Mouse (Mus musculus) monocyte, adult 5-6 weeks (primary cell): ENCODE measurements around the gene Gm10352. TPM values are rescaled to one million over a fixed set of nuclear protein-coding genes. Genes with fewer than 3 reads are reported as not detected.
"Not testable (repeated sequence)": the region's sequence is repeated elsewhere in the genome, so short reads cannot be mapped to it uniquely, and the experiment has no call there.

Experiments used
- ATAC-seq: fragments of 153-309, 156-312 bp; replicated peaks from 2 replicates; pipeline ENCODE4 v1.8.0; 2017; ENCODE audit warnings: mild to moderate bottlenecking; ENCODE audit not compliant: low TSS enrichment, insufficient number of reproducible peaks, severe bottlenecking, poor library complexity, low FRiP score
- total RNA-seq: library from RNA; stranded (forward); fragments of 200-1000, 200-491, 200-594 nt; gene quantifications from 3 replicates; pipeline ENCODE4 v1.2.3, GENCODE M21; 2017

The Gm10352 gene
- not detected in 3 replicates for total RNA-seq

DNA sequence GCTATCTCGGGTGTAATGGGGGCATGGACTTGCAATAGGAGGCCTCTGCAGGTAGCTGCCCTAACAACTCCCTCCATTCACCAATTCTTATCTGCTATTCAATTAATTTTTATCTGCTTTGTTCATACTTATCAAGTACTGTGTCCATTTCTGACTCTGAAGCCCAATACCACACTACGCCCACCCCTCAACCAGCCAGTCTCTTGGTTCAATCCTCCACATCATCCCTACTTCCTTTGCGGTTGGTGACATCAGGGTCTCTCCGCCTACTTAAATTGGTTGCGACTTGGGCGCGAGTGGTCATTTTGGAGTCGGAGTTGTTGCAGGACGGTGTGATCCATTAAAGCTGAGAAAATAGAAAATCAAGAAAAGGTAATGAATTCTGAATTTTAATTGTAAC, at the start of gene Gm10352:
TSS of gene Gm10352 (plus strand) at position 301 of the 400 bp plus-strand sequence.
- not testable (repeated sequence) for ATAC-seq

DNA sequence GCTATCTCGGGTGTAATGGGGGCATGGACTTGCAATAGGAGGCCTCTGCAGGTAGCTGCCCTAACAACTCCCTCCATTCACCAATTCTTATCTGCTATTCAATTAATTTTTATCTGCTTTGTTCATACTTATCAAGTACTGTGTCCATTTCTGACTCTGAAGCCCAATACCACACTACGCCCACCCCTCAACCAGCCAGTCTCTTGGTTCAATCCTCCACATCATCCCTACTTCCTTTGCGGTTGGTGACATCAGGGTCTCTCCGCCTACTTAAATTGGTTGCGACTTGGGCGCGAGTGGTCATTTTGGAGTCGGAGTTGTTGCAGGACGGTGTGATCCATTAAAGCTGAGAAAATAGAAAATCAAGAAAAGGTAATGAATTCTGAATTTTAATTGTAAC, 31.5 kb downstream of the Gm10352 start, which contains the start of gene Gm29289:
TSS of gene Gm29289 (plus strand) at position 301 of the 400 bp plus-strand sequence.
- ATAC-seq = not testable (repeated sequence)

Other genes starting within 250 kb of the Gm10352 start
- gene Sry, start 237.3 kb upstream of the Gm10352 start, total RNA-seq = not detected in 3 replicates
- gene H2al2b, start 180.3 kb upstream of the Gm10352 start, total RNA-seq = not detected in 3 replicates
- gene Gm4064, start 104.8 kb upstream of the Gm10352 start, total RNA-seq = not detected in 3 replicates
- not detected in 3 replicates for gene Rbmy, start 70.3 kb upstream of the Gm10352 start, total RNA-seq
- gene Gm10256, start 70.3 kb upstream of the Gm10352 start, total RNA-seq = not detected in 3 replicates
- not detected in 3 replicates for gene Gm29289, start 31.6 kb downstream of the Gm10352 start, total RNA-seq